Mouse (Mus musculus) liver, adult 2 months (tissue): Measurements from ENCODE around the gene Hist1h2ab.

Source experiments
- CTCF ChIP-seq: fragments of 200-500 bp; IDR thresholded peaks from 2 replicates; pipeline ENCODE4 v1.5.1; 2011; ENCODE audit warnings: low read depth, low read length, control low read depth
- POLR2A ChIP-seq: fragments of 200-500 bp; IDR thresholded peaks from 2 replicates; pipeline ENCODE4 v1.6.1; 2011; ENCODE audit warnings: low read length, control low read depth; ENCODE audit not compliant: insufficient read depth; ENCODE audit errors: extremely low read depth

GRCm38 (mm10) chr13:23757921-23758320, 7.0 kb downstream of the Hist1h2ab start:
- TF ChIP-seq POLR2A = no peak
- no peak for TF ChIP-seq CTCF
